Mouse (Mus musculus) small intestine, adult 2 months (tissue): Measurements from ENCODE around the gene Strip2. TPM values are rescaled to one million over a fixed set of nuclear protein-coding genes. Genes with fewer than 3 reads are reported as not detected.

Experiments used
- H3K27ac ChIP-seq: fragments of 200-500 bp; 2 replicates; pipeline ENCODE4 v1.5.1; 2012; ENCODE audit warnings: low read depth, low read length, control low read depth, inconsistent platforms; ENCODE audit not compliant: insufficient read depth
- H3K27me3 ChIP-seq: fragments of 200-500 bp; 2 replicates; pipeline ENCODE4 v1.6.1; 2012; ENCODE audit warnings: mild to moderate bottlenecking, moderate library complexity, low read length, inconsistent platforms; ENCODE audit not compliant: control insufficient read depth, insufficient read depth
- H3K36me3 ChIP-seq: fragments of 200-500 bp; 2 replicates; pipeline ENCODE4 v1.6.1; 2012; ENCODE audit warnings: mild to moderate bottlenecking, low read length, control low read depth, inconsistent platforms; ENCODE audit not compliant: control insufficient read depth, insufficient read depth
- H3K4me1 ChIP-seq: fragments of 200-500 bp; 2 replicates; pipeline ENCODE4 v1.6.1; 2012; ENCODE audit warnings: low read length, inconsistent platforms, mixed read lengths; ENCODE audit not compliant: control insufficient read depth, insufficient read depth, insufficient read length
- H3K4me3 ChIP-seq: fragments of 200-500 bp; 2 replicates; pipeline ENCODE4 v1.5.1; 2012; ENCODE audit warnings: low read depth, mild to moderate bottlenecking, control low read depth, inconsistent platforms, low read length, moderate library complexity
- CTCF ChIP-seq: fragments of 200-500 bp; IDR thresholded peaks from 2 replicates; pipeline ENCODE4 v1.5.1; 2012; ENCODE audit warnings: low read depth, mild to moderate bottlenecking, control low read depth, inconsistent platforms, low read length, moderate library complexity, mixed read lengths; ENCODE audit not compliant: insufficient replicate concordance, insufficient read length; ENCODE audit errors: extremely low read depth
- POLR2A ChIP-seq: fragments of 200-500 bp; IDR thresholded peaks from 2 replicates; pipeline ENCODE4 v1.6.1; 2012; ENCODE audit warnings: low read depth, mild to moderate bottlenecking, control low read depth, inconsistent platforms, low read length, moderate library complexity
- WGBS: fragments of 180-500 bp; shearing (Covaris S2); methylation state at CpG from one replicate; pipeline ENCODE4 v1.1.7; 2018; 5-methylcytosine and 5-hydroxymethylcytosine counted together
- polyA plus RNA-seq: library from polyadenylated mRNA; depleted of rRNA; stranded (reverse); fragments of >200 nt; gene quantifications from 2 replicates; pipeline ENCODE4 v1.2.3, GENCODE M21; 2012; rRNA removed

The Strip2 gene
- polyA plus RNA-seq, 1 experiment, result 0.98 TPM

DNA sequence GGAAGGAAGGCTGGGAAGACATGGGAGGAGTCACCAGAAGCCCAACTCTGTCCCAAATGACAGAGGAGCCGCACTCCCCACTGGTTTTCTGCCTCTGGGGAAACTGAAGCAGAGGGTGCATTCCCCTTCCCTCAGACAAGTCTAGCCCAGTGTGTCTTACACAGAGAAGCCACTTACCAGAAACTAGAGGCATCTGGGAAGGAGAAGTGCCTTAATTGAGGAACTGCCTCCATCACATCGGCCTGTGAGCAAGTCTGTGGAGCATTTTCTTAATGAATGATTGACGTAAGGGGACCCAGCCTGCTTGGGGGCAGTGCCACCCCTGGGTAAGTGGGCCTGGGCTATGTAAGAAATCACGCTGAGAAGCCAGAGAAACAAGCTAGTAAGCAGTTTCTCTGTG is 82.0 kb downstream of the Strip2 start:
- Histone ChIP-seq H3K27ac (no peak overlapping the region), H3K4me1 (no peaks in the 10 kb centered on the region), H3K27me3 (no peaks in the 10 kb centered on the region), H3K36me3 (no peaks in the 10 kb centered on the region), H3K4me3 (no peak overlapping the region)
- WGBS, result 73% methylated on average over 4 of the region's 4 CpGs
- TF ChIP-seq POLR2A (no peak), CTCF (no peak)

DNA sequence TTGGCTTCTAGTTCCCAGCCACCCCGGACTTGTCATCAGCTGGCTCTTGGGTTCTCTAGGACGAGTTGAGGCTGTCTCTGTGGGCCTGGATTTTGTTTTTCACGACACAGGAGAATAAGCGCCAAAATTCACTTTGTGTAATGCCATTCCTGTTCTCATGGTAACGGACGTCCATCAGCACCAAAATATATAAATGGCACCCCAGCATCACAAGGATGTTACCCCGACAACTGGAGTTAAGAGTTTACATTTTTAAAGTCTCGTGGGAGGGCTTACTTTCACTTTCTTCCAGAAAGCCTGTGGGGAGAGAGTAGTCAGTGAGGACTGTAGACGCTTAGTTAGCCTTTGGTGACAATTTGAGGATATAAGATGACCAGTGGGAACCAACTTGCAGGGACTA is 85.8 kb downstream of the Strip2 start:
- no peaks in the 10 kb centered on the region for H3K27me3 ChIP-seq
- 66% methylated on average over 9 of the region's 9 CpGs for WGBS
- TF ChIP-seq POLR2A (no peak), CTCF (no peak)
- H3K4me1 ChIP-seq, result no peaks in the 10 kb centered on the region
- H3K27ac ChIP-seq, result no peak overlapping the region
- H3K36me3 ChIP-seq, result no peaks in the 10 kb centered on the region
- no peak overlapping the region for H3K4me3 ChIP-seq

DNA sequence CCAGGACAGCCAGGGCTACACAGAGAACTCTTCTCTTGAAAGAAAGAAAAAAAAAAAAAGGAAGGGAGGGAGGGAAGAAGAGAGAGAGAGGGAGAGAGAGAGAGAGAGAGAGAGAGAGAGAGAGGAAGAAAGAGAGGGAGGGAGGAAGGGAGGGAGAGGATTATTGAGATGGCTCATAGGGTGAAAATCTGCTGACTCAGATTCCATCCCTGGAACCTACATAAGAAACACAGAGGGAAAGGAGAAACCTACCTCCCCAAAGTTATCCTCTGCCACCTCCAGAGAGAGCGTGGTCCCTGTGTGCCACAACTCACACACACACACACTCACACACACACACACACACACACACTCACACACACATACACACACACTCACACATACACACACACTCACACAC is 89.0 kb downstream of the Strip2 start:
- H3K4me3 ChIP-seq, result no peak overlapping the region
- no peak for TF ChIP-seq POLR2A
- TF ChIP-seq CTCF, result no peak
- H3K36me3 ChIP-seq, result no peaks in the 10 kb centered on the region
- no peaks in the 10 kb centered on the region for H3K27me3 ChIP-seq
- H3K4me1 ChIP-seq, result no peaks in the 10 kb centered on the region
- WGBS, result 100% methylated on average over 1 of the region's 1 CpGs
- no peak overlapping the region for H3K27ac ChIP-seq

DNA sequence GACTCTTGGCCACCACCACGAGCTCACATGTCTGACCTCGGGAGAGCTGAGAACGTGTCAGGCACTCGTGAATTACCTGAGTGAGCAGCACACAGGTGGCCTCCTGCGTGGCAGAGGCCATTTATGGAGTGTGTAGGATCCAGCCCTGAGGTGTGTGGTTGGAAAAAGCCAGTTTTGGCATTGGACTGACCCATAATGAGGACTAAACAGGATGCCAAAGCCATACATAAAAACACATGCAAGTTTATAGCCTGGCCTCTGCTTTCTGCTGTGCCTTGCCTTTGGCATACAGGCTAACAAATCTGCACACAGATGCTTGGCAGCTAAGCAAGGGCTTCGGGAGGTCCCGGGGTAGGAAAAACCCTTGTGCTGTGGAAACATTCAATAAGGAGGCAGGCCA is 92.4 kb downstream of the Strip2 start:
- 77% methylated on average over 7 of the region's 7 CpGs for WGBS
- Histone ChIP-seq H3K4me3 (no peak overlapping the region), H3K4me1 (no peaks in the 10 kb centered on the region), H3K27me3 (no peaks in the 10 kb centered on the region), H3K27ac (no peak overlapping the region), H3K36me3 (no peaks in the 10 kb centered on the region)
- no peak for TF ChIP-seq CTCF
- no peak for TF ChIP-seq POLR2A

Other genes starting within 250 kb of the Strip2 start
- 1.8 and 3.2 TPM in 2 replicates for gene Tspan33, start 222.8 kb upstream of the Strip2 start, polyA plus RNA-seq
- 11.5 and 11.9 TPM in 2 replicates for gene Smo, start 181.5 kb upstream of the Strip2 start, polyA plus RNA-seq
- gene Ahcyl2, start 149.0 kb upstream of the Strip2 start, polyA plus RNA-seq, result 84.6 and 110 TPM in 2 replicates
- 12.5 and 21.6 TPM in 2 replicates for gene Nrf1, start 131.0 kb downstream of the Strip2 start, polyA plus RNA-seq